Comparison of ENCODE assay signal across 8 mouse cellular contexts in the genomic region with DNA sequence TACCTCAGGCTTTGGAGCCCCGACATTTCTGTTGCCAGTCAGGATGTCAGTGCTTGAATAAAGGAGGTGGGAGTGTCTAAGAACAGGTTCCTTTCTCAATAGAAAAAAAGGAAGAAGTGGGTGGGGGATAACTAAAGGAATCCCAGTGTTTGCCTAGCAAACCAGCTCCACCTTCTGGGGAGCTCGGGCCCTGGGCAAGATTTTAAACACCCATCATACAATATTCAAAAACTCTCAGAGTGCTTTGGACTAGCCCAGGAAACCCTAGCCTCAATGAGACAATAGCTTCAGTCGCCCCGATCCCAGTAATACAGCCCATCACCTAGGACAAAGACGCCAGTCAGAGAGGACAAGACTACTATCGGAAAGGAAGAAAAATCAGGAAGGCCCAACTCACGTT. TPM values are rescaled to one million over a fixed set of nuclear protein-coding genes. Genes with fewer than 3 reads are reported as not detected.
DNase-seq lines count a peak whose midpoint lies in the region; ATAC-seq lines count a peak whose summit lies in the region.

No protein-coding gene starts in this region.

- peak overlapping the region; percentile 86 for H3K4me2 ChIP-seq in heart, embryonic 16.5 days (ENCODE audit: low read depth, low read length)
- H3K4me2 ChIP-seq in embryonic facial prominence, embryonic 12.5 days (replicated peaks), result peak overlapping the region; percentile 57
- peak overlapping the region; percentile 63 for H3K4me2 ChIP-seq in midbrain, embryonic 14.5 days (ENCODE audit: low read length)

- no peaks in the 10 kb centered on the region for H3K9me3 ChIP-seq in heart, embryonic 16.5 days (replicated peaks; ENCODE audit: control insufficient read depth, low read length)
- H3K9me3 ChIP-seq in embryonic facial prominence, embryonic 12.5 days, result no peaks in the 10 kb centered on the region
- H3K9me3 ChIP-seq in limb, embryonic 10.5 days (replicated peaks), result no peaks in the 10 kb centered on the region
- H3K9me3 ChIP-seq in midbrain, embryonic 14.5 days (ENCODE audit: control insufficient read depth, low read length), result no peaks in the 10 kb centered on the region

- ATAC-seq in heart, embryonic 16.5 days (replicated peaks; ENCODE audit: extremely low read depth, insufficient read depth, low FRiP score), result no peak; the same call in 1 of the 2 replicates
- 0 out of 2 replicates have a peak, but pooled peaks have one; percentile 28 for ATAC-seq in embryonic facial prominence, embryonic 12.5 days (ENCODE audit: insufficient number of reproducible peaks, insufficient read depth, low FRiP score, low TSS enrichment)
- peak; percentile 71; the same call in 1 of the 2 replicates for ATAC-seq in midbrain, embryonic 14.5 days (ENCODE audit: low FRiP score, low TSS enrichment)

- DNase-seq in heart, adult 8-10 months (ENCODE audit: low spot score), result no peak
- DNase-seq in ES-CJ7 (ENCODE audit: low read depth, low spot score), result peak; percentile 40
- no peak for DNase-seq in limb, embryonic 10.5 days (ENCODE audit: low spot score)
- DNase-seq in midbrain, embryonic 14.5 days, result peak; percentile 79
- DNase-seq in gastrocnemius, postnatal 36 days, result no peak
- no peak for DNase-seq in embryo, embryonic 11 days

- peak overlapping the region; percentile 80 for H3K4me3 ChIP-seq in heart, embryonic 16.5 days (ENCODE audit: low read length)
- H3K4me3 ChIP-seq in embryonic facial prominence, embryonic 12.5 days, result peak overlapping the region; percentile 59
- peak overlapping the region; percentile 68 for H3K4me3 ChIP-seq in limb, embryonic 10.5 days
- peak overlapping the region; percentile 53 for H3K4me3 ChIP-seq in midbrain, embryonic 14.5 days (replicated peaks; ENCODE audit: low read depth, low read length)

- H3K4me1 ChIP-seq in heart, embryonic 16.5 days (ENCODE audit: control insufficient read depth, insufficient read depth, low read length), result peaks cover 5% of the 10 kb centered on the region
- H3K4me1 ChIP-seq in embryonic facial prominence, embryonic 12.5 days, result peaks cover 3% of the 10 kb centered on the region; the same call in 1 of the 2 replicates
- peaks cover 11% of the 10 kb centered on the region for H3K4me1 ChIP-seq in limb, embryonic 10.5 days
- peaks cover 10% of the 10 kb centered on the region for H3K4me1 ChIP-seq in midbrain, embryonic 14.5 days (ENCODE audit: control insufficient read depth, insufficient read depth, low read length)

- peak overlapping the region; percentile 80 for H3K27ac ChIP-seq in heart, embryonic 16.5 days (ENCODE audit: low read length)
- H3K27ac ChIP-seq in embryonic facial prominence, embryonic 12.5 days, result peak overlapping the region; percentile 89
- peak overlapping the region; percentile 93 for H3K27ac ChIP-seq in limb, embryonic 10.5 days
- H3K27ac ChIP-seq in midbrain, embryonic 14.5 days (replicated peaks; ENCODE audit: low read depth, low read length), result peak overlapping the region; percentile 98

- WGBS in heart, embryonic 16.5 days, result under 1% methylated on average over 7 of the region's 7 CpGs
- WGBS in embryonic facial prominence, embryonic 12.5 days, result 2% methylated on average over 7 of the region's 7 CpGs
- WGBS in limb, embryonic 10.5 days, result 6% methylated on average over 7 of the region's 7 CpGs
- under 1% methylated on average over 7 of the region's 7 CpGs for WGBS in midbrain, embryonic 14.5 days

- H3K9ac ChIP-seq in heart, embryonic 16.5 days (ENCODE audit: low read length), result peak overlapping the region; percentile 68
- peak overlapping the region; percentile 41; the same call in 1 of the 2 replicates for H3K9ac ChIP-seq in embryonic facial prominence, embryonic 12.5 days
- peak overlapping the region; percentile 59 for H3K9ac ChIP-seq in midbrain, embryonic 14.5 days (replicated peaks; ENCODE audit: low read length)

- intact Hi-C loops in gastrocnemius, postnatal 36 days (cut with DNase I), result loop anchor here (10.0 kb wide), 1 partner anchor 443 kb away; no protein-coding TSS in a partner anchor

- no peaks in the 10 kb centered on the region for H3K36me3 ChIP-seq in heart, embryonic 16.5 days (ENCODE audit: control insufficient read depth, insufficient read depth)
- H3K36me3 ChIP-seq in embryonic facial prominence, embryonic 12.5 days, result peaks cover 6% of the 10 kb centered on the region
- H3K36me3 ChIP-seq in limb, embryonic 10.5 days, result peaks cover 21% of the 10 kb centered on the region
- H3K36me3 ChIP-seq in midbrain, embryonic 14.5 days (ENCODE audit: control insufficient read depth, insufficient read depth, low read length), result peaks cover 23% of the 10 kb centered on the region

- no peaks in the 10 kb centered on the region for H3K27me3 ChIP-seq in heart, embryonic 16.5 days (ENCODE audit: control insufficient read depth, insufficient read depth, low read length)
- H3K27me3 ChIP-seq in embryonic facial prominence, embryonic 12.5 days, result no peaks in the 10 kb centered on the region
- no peaks in the 10 kb centered on the region for H3K27me3 ChIP-seq in limb, embryonic 10.5 days (ENCODE audit: low read depth, poor library complexity, severe bottlenecking)
- H3K27me3 ChIP-seq in midbrain, embryonic 14.5 days (ENCODE audit: control insufficient read depth, insufficient read depth, low read length), result no peaks in the 10 kb centered on the region

RNA-seq across cellular contexts. Expression of a gene that starts 0.5 kb away (rescaled TPM):
- 8.6 and 9.6 TPM in 2 replicates for polyA plus RNA-seq in heart, embryonic 16.5 days (2015; fragmentation: Nextera tagmentation; extraction: Ambion mirVana)
- 1 to 10 TPM; 3.5 to 4.2 (median 3.8) TPM for total RNA-seq in heart, adult 8-10 months (2022)
- polyA plus RNA-seq in embryonic facial prominence, embryonic 12.5 days (2016; fragmentation: Nextera tagmentation; extraction: Ambion mirVana), result 23.4 and 29.3 TPM in 2 replicates
- polyA plus RNA-seq in limb, embryonic 10.5 days (2016; fragmentation: Nextera tagmentation; extraction: Ambion mirVana), result 20.9 and 21.7 TPM in 2 replicates
- polyA plus RNA-seq in midbrain, embryonic 14.5 days (2014; fragmentation: Nextera tagmentation; extraction: Ambion mirVana), result 74.3 and 90.8 TPM in 2 replicates
- 1 to 10 TPM; 2.1 to 2.6 TPM for total RNA-seq in gastrocnemius, postnatal 36 days (2021)

RNA-seq across cellular contexts. Expression of a gene that starts 25.4 kb away (rescaled TPM):
- 0.68 and 0.84 TPM in 2 replicates for polyA plus RNA-seq in heart, embryonic 16.5 days (2015; fragmentation: Nextera tagmentation; extraction: Ambion mirVana)
- total RNA-seq in heart, adult 8-10 months (2022), result 1 to 10 TPM; 1.1 to 2.0 (median 1.7) TPM
- 3.8 and 4.3 TPM in 2 replicates for polyA plus RNA-seq in embryonic facial prominence, embryonic 12.5 days (2016; fragmentation: Nextera tagmentation; extraction: Ambion mirVana)
- 0.33 and 1.0 TPM in 2 replicates for polyA plus RNA-seq in limb, embryonic 10.5 days (2016; fragmentation: Nextera tagmentation; extraction: Ambion mirVana)
- polyA plus RNA-seq in midbrain, embryonic 14.5 days (2014; fragmentation: Nextera tagmentation; extraction: Ambion mirVana), result 13.7 and 15.6 TPM in 2 replicates
- total RNA-seq in gastrocnemius, postnatal 36 days (2021), result 1 to 10 TPM; 1.1 to 1.3 TPM

Comparison
In these comparisons a context has a peak if more than half of its experiments do, and no peak if none do; other contexts are left out.
1. DNase-seq: peak in ES-CJ7 (single experiment) and midbrain, embryonic 14.5 days (single experiment); none in heart, adult 8-10 months (single experiment), limb, embryonic 10.5 days (single experiment), gastrocnemius, postnatal 36 days (0 of 2) and embryo, embryonic 11 days (single experiment).
2. Peak in every context shown above with its lines, with median percentiles within 50 percentile points of each other: H3K27ac ChIP-seq, H3K4me2 ChIP-seq, H3K4me3 ChIP-seq and H3K9ac ChIP-seq.